Mouse (Mus musculus): Measurements from ENCODE around the gene Ulk1. TPM values are rescaled to one million over a fixed set of nuclear protein-coding genes. Genes with fewer than 3 reads are reported as not detected.
"Not testable (repeated sequence)": the region's sequence is repeated elsewhere in the genome, so short reads cannot be mapped to it uniquely, and the experiment has no call there.

Ulk1 gene
- polyA plus RNA-seq, 1 experiment from 2014 or later = 44.9 TPM

DNA sequence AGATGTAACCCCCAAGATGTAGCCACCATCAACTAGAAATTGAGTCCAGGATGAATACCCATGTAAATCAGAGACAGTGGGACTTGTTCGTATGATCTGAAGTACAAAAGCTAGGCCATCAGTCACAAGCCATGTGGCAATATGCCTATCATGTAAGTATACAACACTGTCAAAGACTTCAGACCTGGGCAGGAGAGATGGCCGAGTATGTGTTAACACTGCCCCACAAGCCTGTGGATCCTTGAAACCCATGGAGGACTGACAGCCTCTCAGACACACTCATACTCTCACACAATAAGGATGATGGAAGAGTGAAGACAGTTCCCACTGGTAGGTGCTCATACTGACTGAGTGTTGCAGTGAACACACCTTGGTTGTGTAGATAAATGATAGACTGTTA lies 33.8 kb downstream of the Ulk1 start:
- no peak overlapping the region for H3K27ac ChIP-seq (ENCODE audit: low read depth, low read length)
- no peak overlapping the region for H3K4me3 ChIP-seq (ENCODE audit: low read depth, low read length)
- H3K36me3 ChIP-seq (ENCODE audit: control insufficient read depth, insufficient read depth, low read length) = peaks cover 38% of the 10 kb centered on the region
- H3K4me1 ChIP-seq (ENCODE audit: control insufficient read depth, insufficient read depth, low read length) = peaks cover 4% of the 10 kb centered on the region
- ATAC-seq (no peak), DNase-seq (ENCODE audit: low spot score) (no peak)
- H3K9ac ChIP-seq (ENCODE audit: low read length) = no peak overlapping the region
- H3K4me2 ChIP-seq (ENCODE audit: low read length) = no peak overlapping the region
- no peaks in the 10 kb centered on the region for H3K27me3 ChIP-seq (replicated peaks; ENCODE audit: control insufficient read depth, insufficient read depth, low read length)
- WGBS = 90% methylated on average over 2 of the region's 2 CpGs
- no peaks in the 10 kb centered on the region for H3K9me3 ChIP-seq (replicated peaks; ENCODE audit: control insufficient read depth, low read length)

DNA sequence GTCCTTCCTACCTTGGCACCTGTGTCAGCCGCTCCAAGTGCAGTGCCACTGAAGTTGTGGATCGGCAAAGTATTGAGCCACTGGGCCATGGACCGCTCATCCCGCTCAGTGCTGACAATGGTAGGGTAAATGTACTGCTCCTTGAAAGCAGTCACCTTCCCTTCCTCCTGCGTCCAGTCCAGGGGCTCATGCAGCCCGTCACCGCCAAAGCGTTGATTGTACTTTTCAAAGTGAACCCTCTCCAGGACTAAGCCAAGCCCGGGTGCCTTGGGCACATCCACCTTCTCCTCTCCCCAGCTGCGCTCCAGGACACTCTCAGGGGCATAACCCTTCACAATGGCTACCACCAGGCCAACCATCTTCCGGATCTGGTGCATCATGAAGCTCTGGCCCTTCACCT lies 35.4 kb downstream of the Ulk1 start:
- H3K36me3 ChIP-seq (ENCODE audit: control insufficient read depth, insufficient read depth, low read length) = peaks cover 38% of the 10 kb centered on the region
- ATAC-seq (no peak), DNase-seq (ENCODE audit: low spot score) (no peak)
- no peak overlapping the region for H3K4me3 ChIP-seq (ENCODE audit: low read depth, low read length)
- H3K4me1 ChIP-seq (ENCODE audit: control insufficient read depth, insufficient read depth, low read length) = no peaks in the 10 kb centered on the region; the same call in 1 of the 2 replicates
- 95% methylated on average over 11 of the region's 11 CpGs for WGBS
- no peak overlapping the region for H3K9ac ChIP-seq (ENCODE audit: low read length)
- no peaks in the 10 kb centered on the region for H3K27me3 ChIP-seq (replicated peaks; ENCODE audit: control insufficient read depth, insufficient read depth, low read length)
- no peak overlapping the region for H3K4me2 ChIP-seq (ENCODE audit: low read length)
- no peak overlapping the region for H3K27ac ChIP-seq (ENCODE audit: low read depth, low read length)
- H3K9me3 ChIP-seq (replicated peaks; ENCODE audit: control insufficient read depth, low read length) = no peaks in the 10 kb centered on the region

DNA sequence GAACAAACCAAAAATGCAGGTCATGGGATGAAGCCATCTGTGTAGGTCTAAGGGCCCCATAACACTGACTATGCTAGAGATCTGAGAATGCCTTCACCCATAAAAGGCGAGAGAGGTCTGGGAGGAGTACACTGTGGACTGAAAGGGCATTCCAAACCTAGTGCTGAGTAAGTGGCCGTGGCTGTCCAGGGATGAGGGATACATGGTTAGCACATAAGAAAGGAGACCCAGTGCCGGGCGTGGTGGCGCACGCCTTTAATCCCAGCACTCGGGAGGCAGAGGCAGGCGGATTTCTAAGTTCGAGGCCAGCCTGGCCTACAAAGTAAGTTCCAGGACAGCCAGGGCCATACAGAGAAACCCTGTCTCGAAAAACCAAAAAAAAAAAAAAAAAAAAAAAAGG lies 37.0 kb downstream of the Ulk1 start:
- 94% methylated on average over 10 of the region's 10 CpGs for WGBS
- not testable (repeated sequence) for H3K27me3 ChIP-seq (replicated peaks; ENCODE audit: control insufficient read depth, insufficient read depth, low read length)

DNA sequence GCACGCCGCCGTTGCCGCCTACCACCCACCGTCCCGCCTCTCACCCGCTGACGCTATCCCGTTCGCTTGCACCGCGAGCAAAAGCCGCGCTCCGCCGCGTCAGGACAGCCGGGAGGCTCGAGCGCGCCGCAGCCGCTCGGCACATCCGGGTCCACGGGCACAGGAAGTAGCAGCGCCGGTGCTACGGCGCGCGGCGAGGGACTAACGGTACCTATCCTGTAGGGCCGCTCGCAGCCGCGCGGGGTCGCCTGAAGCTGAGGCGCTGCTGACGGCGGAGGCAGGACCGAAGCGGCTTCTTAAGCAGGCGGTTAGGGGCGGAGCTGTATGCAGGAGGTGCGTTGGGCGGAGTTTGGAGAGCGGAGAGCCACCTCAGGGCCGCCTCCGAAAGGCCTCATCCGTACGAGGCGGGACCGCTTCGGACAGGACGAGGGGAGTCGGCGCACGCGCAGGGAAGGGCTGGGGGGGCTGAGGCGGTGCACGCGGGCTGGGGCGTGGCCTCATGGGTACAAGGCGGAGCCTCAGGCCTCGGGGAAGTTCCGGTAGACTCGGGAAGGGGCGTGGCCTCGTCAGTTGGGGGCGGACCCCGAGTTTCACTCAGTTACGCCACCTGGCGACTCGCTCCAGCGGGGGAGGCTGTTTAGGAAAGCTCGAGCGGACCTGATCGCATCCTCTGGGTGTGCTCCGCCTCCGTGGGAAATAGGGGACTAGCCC lies 39.3 kb downstream of the Ulk1 start, which contains the start of gene Ep400:
TSS of gene Ep400 (minus strand) at position 270 of the 711 bp plus-strand sequence.
- Histone ChIP-seq H3K36me3 (ENCODE audit: control insufficient read depth, insufficient read depth, low read length) (peaks cover 29% of the 10 kb centered on the region), H3K4me2 (ENCODE audit: low read length) (peak within 1 kb of the TSS; percentile 70), H3K4me3 (ENCODE audit: low read depth, low read length) (peak within 1 kb of the TSS; percentile 91), H3K9ac (ENCODE audit: low read length) (peak within 1 kb of the TSS; percentile 93), H3K27me3 (replicated peaks; ENCODE audit: control insufficient read depth, insufficient read depth, low read length) (no peaks in the 10 kb centered on the region), H3K4me1 (ENCODE audit: control insufficient read depth, insufficient read depth, low read length) (peaks cover 10% of the 10 kb centered on the region), H3K27ac (ENCODE audit: low read depth, low read length) (peak within 1 kb of the TSS; percentile 96), H3K9me3 (replicated peaks; ENCODE audit: control insufficient read depth, low read length) (no peaks in the 10 kb centered on the region)
- WGBS = under 1% methylated on average over 76 of the region's 83 CpGs
- DNase-seq (ENCODE audit: low spot score) (peak; percentile 100), ATAC-seq (peak; percentile 98)

More for the DNA sequence above, 37.0 kb downstream of the Ulk1 start:
- H3K9me3 ChIP-seq (replicated peaks; ENCODE audit: control insufficient read depth, low read length); H3K9ac ChIP-seq (ENCODE audit: low read length); H3K4me3 ChIP-seq (ENCODE audit: low read depth, low read length); H3K27ac ChIP-seq (ENCODE audit: low read depth, low read length); H3K4me2 ChIP-seq (ENCODE audit: low read length); DNase-seq (ENCODE audit: low spot score); H3K4me1 ChIP-seq (ENCODE audit: control insufficient read depth, insufficient read depth, low read length); ATAC-seq: not testable (repeated sequence)
- peaks cover 38% of the 10 kb centered on the region for H3K36me3 ChIP-seq (ENCODE audit: control insufficient read depth, insufficient read depth, low read length)

DNA sequence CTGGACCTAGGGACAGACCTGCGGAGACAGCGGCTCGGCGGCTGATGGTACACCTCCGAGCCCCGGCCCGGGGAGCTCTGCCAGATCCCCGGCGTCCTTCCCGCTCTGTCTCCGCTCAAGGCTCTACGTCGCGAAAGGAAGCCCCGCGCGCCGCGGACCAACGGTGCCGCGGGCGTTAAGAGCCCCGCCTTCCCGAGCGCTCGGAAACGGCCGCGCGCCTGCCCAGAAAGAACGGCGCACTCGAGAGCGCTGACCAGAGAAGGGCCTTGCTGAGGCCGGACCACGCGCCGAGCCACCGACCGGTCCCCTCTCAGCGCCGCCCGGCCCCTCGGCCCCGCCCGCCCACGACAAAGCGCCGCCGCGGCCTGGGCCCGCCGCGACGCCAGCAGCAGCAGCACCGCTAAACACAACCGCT lies 39.9 kb downstream of the Ulk1 start:
- H3K4me3 ChIP-seq (ENCODE audit: low read depth, low read length) = peak overlapping the region; percentile 91
- 0% methylated on average over 48 of the region's 58 CpGs for WGBS
- H3K9ac ChIP-seq (ENCODE audit: low read length) = peak overlapping the region; percentile 93
- no peaks in the 10 kb centered on the region for H3K27me3 ChIP-seq (replicated peaks; ENCODE audit: control insufficient read depth, insufficient read depth, low read length)
- peaks cover 24% of the 10 kb centered on the region for H3K36me3 ChIP-seq (ENCODE audit: control insufficient read depth, insufficient read depth, low read length)
- peaks cover 10% of the 10 kb centered on the region for H3K4me1 ChIP-seq (ENCODE audit: control insufficient read depth, insufficient read depth, low read length)
- H3K4me2 ChIP-seq (ENCODE audit: low read length) = peak overlapping the region; percentile 70
- ATAC-seq (peak; percentile 57), DNase-seq (ENCODE audit: low spot score) (peak; percentile 59)
- H3K9me3 ChIP-seq (replicated peaks; ENCODE audit: control insufficient read depth, low read length) = no peaks in the 10 kb centered on the region
- H3K27ac ChIP-seq (ENCODE audit: low read depth, low read length) = peak overlapping the region; percentile 96

DNA sequence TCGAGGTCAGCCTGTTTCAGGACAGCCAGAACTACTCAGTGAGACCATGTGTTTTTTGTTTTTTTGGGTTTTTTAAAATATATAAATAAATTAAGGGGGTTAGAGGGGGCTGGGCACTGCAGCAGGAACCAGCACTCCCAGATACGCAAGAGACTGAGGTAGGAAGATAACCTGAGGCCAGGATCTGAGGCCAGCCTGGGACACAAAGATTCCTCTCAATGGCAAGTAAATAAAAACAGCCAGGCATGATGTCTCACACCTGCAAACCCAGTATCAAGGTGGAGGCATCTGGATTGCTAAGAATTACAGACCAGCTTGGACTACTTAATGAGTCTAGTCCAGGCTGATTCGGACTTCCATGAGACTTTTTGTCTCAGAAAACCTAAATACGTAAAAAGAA lies 40.6 kb downstream of the Ulk1 start:
- Histone ChIP-seq H3K36me3 (ENCODE audit: control insufficient read depth, insufficient read depth, low read length) (peaks cover 17% of the 10 kb centered on the region), H3K27ac (ENCODE audit: low read depth, low read length) (peak overlapping the region; percentile 96; the same call in 1 of the 2 replicates), H3K27me3 (replicated peaks; ENCODE audit: control insufficient read depth, insufficient read depth, low read length) (no peaks in the 10 kb centered on the region), H3K4me1 (ENCODE audit: control insufficient read depth, insufficient read depth, low read length) (peaks cover 10% of the 10 kb centered on the region), H3K4me2 (ENCODE audit: low read length) (peak overlapping the region; percentile 70), H3K4me3 (ENCODE audit: low read depth, low read length) (peak overlapping the region; percentile 91), H3K9ac (ENCODE audit: low read length) (peak overlapping the region; percentile 93), H3K9me3 (replicated peaks; ENCODE audit: control insufficient read depth, low read length) (no peaks in the 10 kb centered on the region)
- no peak for ATAC-seq
- WGBS = 63% methylated on average over 4 of the region's 4 CpGs
- DNase-seq (ENCODE audit: low spot score) = no peak

DNA sequence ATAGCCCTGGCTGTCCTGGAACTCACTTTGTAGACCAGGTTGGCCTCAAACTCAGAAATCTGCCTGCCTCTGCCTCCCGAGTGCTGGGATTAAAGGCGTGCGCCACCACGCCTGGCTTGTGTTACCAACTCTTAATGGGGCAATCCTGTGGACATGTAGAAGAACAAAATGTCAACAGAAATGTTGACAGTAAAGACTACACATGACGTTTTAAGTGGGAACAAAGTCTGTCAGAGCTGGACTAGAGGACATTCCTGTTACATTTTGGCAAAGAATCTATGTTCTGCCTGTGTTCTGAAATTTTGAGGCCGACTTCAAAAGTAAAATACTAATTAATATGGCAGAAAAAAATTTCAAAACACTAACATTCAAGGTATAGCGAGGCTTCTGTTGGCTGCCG lies 46.0 kb downstream of the Ulk1 start:
- no peaks in the 10 kb centered on the region for H3K36me3 ChIP-seq (ENCODE audit: control insufficient read depth, insufficient read depth, low read length)
- 94% methylated on average over 8 of the region's 8 CpGs for WGBS
- no peak overlapping the region for H3K4me3 ChIP-seq (ENCODE audit: low read depth, low read length)
- H3K4me2 ChIP-seq (ENCODE audit: low read length) = no peak overlapping the region
- peaks cover 4% of the 10 kb centered on the region; the same call in 1 of the 2 replicates for H3K4me1 ChIP-seq (ENCODE audit: control insufficient read depth, insufficient read depth, low read length)
- H3K27me3 ChIP-seq (replicated peaks; ENCODE audit: control insufficient read depth, insufficient read depth, low read length) = no peaks in the 10 kb centered on the region
- H3K9me3 ChIP-seq (replicated peaks; ENCODE audit: control insufficient read depth, low read length) = no peaks in the 10 kb centered on the region
- H3K27ac ChIP-seq (ENCODE audit: low read depth, low read length) = no peak overlapping the region
- H3K9ac ChIP-seq (ENCODE audit: low read length) = no peak overlapping the region
- DNase-seq (ENCODE audit: low spot score) = no peak
- no peak for ATAC-seq

DNA sequence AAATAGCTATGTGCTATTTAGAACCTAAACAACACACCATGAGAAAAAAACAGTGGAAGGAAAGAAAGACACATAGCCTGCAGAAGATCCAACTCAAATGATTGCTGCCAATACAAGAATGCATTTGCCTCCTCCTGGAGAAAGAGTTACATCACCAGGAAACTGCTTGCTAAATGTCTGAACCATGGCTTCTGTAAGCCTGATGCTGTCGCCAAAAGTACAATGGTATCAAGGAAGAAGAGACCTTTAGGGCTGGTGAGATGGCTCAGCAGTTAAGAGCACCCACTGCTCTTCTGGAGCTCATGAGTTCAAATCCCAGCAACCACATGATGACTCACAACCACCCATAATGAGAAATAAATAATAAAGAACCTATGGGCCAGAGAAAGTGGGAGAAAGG lies 64.9 kb downstream of the Ulk1 start:
- Histone ChIP-seq H3K4me1 (ENCODE audit: control insufficient read depth, insufficient read depth, low read length) (no peaks in the 10 kb centered on the region), H3K4me2 (ENCODE audit: low read length) (no peak overlapping the region), H3K9ac (ENCODE audit: low read length) (no peak overlapping the region), H3K9me3 (replicated peaks; ENCODE audit: control insufficient read depth, low read length) (no peaks in the 10 kb centered on the region), H3K27me3 (replicated peaks; ENCODE audit: control insufficient read depth, insufficient read depth, low read length) (no peaks in the 10 kb centered on the region), H3K4me3 (ENCODE audit: low read depth, low read length) (no peak overlapping the region), H3K27ac (ENCODE audit: low read depth, low read length) (no peak overlapping the region), H3K36me3 (ENCODE audit: control insufficient read depth, insufficient read depth, low read length) (peaks cover 9% of the 10 kb centered on the region)
- ATAC-seq (no peak), DNase-seq (ENCODE audit: low spot score) (no peak)
- WGBS = 93% methylated on average over 1 of the region's 1 CpGs

DNA sequence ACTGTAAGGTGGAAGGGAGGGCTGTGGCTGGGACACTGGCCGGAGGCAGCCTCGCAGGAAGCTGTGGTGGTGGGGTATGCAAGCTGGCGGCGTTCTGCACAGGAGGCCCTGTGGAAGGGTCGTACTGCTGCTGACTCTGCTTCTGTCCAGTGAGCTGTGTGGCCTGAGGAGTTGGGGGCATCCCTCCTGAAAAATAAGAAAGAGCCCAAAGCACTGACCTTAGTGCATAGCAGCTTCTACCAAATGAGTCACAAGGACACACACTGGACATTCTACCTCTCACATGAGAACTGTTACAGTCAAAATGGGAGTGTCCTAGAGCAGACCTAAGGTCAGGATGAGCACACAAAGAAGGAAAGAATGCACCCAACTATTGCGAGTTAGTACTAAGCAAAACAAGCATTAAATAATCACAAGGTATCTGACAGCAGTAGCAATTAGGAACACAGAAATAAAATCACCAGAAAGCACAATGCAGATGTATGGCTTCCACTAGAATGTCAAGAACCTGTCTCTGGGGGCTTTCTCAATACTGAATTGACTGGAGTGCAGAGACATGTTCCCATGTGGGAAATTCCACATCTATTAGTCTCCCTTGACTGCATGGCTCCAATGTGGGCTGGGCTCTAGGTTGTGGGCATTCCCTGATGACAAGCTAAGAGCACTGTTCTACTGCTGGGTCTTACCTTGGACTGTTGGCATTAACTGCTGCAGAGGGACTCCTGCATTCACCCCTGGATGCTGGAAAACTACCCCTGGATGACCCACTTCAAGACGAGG lies 70.2 kb downstream of the Ulk1 start:
- no peaks in the 10 kb centered on the region for H3K4me1 ChIP-seq (ENCODE audit: control insufficient read depth, insufficient read depth, low read length)
- DNase-seq (ENCODE audit: low spot score) (no peak), ATAC-seq (no peak)
- no peaks in the 10 kb centered on the region for H3K9me3 ChIP-seq (replicated peaks; ENCODE audit: control insufficient read depth, low read length)
- H3K27ac ChIP-seq (ENCODE audit: low read depth, low read length) = no peak overlapping the region
- H3K4me3 ChIP-seq (ENCODE audit: low read depth, low read length) = no peak overlapping the region
- H3K36me3 ChIP-seq (ENCODE audit: control insufficient read depth, insufficient read depth, low read length) = peaks cover 53% of the 10 kb centered on the region
- no peaks in the 10 kb centered on the region for H3K27me3 ChIP-seq (replicated peaks; ENCODE audit: control insufficient read depth, insufficient read depth, low read length)
- no peak overlapping the region for H3K9ac ChIP-seq (ENCODE audit: low read length)
- no peak overlapping the region for H3K4me2 ChIP-seq (ENCODE audit: low read length)
- 91% methylated on average over 7 of the region's 7 CpGs for WGBS
